Mouse (Mus musculus): Measurements from ENCODE around the gene C77080. TPM values are rescaled to one million over a fixed set of nuclear protein-coding genes. Genes with fewer than 3 reads are reported as not detected.
A peak's percentile ranks its signal among the peaks of the same experiment; 100 is the strongest.

The C77080 gene
- polyA plus RNA-seq, 1 experiment from 2014 or later: 3.7 TPM

DNA sequence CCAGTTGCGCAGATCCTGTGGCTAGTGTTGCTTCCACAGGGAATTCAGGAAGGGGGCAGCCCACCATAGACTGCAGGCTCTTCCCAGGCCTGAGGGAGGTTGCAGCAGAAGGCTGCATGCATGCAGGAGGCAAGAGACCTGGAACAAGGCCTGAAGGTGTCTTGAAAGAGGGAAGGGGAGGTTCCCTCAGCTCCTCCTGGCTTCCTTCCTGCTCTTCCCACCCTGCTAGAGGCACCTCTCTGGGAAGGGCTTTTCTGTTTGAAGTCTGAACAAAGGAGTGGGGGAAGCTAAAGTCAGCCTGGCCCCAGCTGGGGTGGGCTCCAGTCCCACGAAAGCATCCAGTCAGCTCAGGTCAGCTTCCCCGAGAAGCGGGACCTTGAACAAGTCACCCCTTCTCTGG, 18.9 kb downstream of the C77080 start:
- no peak for ATAC-seq (ENCODE audit: insufficient number of reproducible peaks, low FRiP score, low TSS enrichment, low read depth)
- Histone ChIP-seq H3K9me3 (ENCODE audit: control insufficient read depth, low read length) (no peaks in the 10 kb centered on the region), H3K27me3 (ENCODE audit: control insufficient read depth, insufficient read depth, low read length) (peaks cover 16% of the 10 kb centered on the region), H3K4me3 (ENCODE audit: low read depth, low read length) (no peak overlapping the region), H3K4me2 (ENCODE audit: low read depth, severe bottlenecking) (no peak overlapping the region), H3K27ac (replicated peaks; ENCODE audit: low read depth, low read length) (no peak overlapping the region), H3K36me3 (ENCODE audit: control insufficient read depth, insufficient read depth, low read length) (no peaks in the 10 kb centered on the region), H3K4me1 (ENCODE audit: control insufficient read depth, insufficient read depth, low read length) (peaks cover 7% of the 10 kb centered on the region; the same call in 1 of the 2 replicates), H3K9ac (ENCODE audit: low read length) (no peak overlapping the region)
- WGBS: 38% methylated on average over 4 of the region's 4 CpGs
- no peak for DNase-seq (ENCODE audit: low spot score)

DNA sequence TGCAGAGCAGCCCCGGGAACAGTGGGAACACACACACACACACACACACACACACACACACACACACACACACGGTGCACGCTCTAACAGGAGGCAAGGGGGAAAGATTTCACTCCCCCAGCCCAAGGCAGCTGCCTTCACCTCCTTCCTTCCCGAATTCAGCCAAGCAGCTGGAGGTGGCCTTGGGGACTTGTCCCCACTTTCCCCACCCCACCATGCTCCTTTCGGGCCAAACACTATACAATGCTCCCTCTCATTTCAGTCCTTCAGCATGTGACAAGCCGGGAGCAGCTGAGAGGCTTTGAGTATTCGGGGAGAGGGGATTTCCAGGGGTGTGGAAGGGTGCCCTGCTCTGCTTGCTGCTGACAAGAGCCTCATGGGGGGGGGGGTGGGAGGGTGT, 19.3 kb downstream of the C77080 start:
- no peak for DNase-seq (ENCODE audit: low spot score)
- ATAC-seq (ENCODE audit: insufficient number of reproducible peaks, low FRiP score, low TSS enrichment, low read depth): no peak
- H3K9ac ChIP-seq (ENCODE audit: low read length): no peak overlapping the region
- peaks cover 7% of the 10 kb centered on the region; the same call in 1 of the 2 replicates for H3K4me1 ChIP-seq (ENCODE audit: control insufficient read depth, insufficient read depth, low read length)
- no peak overlapping the region for H3K4me2 ChIP-seq (ENCODE audit: low read depth, severe bottlenecking)
- peaks cover 11% of the 10 kb centered on the region for H3K27me3 ChIP-seq (ENCODE audit: control insufficient read depth, insufficient read depth, low read length)
- no peak overlapping the region for H3K4me3 ChIP-seq (ENCODE audit: low read depth, low read length)
- no peak overlapping the region; the same call in 1 of the 2 replicates for H3K27ac ChIP-seq (replicated peaks; ENCODE audit: low read depth, low read length)
- H3K9me3 ChIP-seq (ENCODE audit: control insufficient read depth, low read length): no peaks in the 10 kb centered on the region
- WGBS: 39% methylated on average over 7 of the region's 7 CpGs
- H3K36me3 ChIP-seq (ENCODE audit: control insufficient read depth, insufficient read depth, low read length): no peaks in the 10 kb centered on the region

DNA sequence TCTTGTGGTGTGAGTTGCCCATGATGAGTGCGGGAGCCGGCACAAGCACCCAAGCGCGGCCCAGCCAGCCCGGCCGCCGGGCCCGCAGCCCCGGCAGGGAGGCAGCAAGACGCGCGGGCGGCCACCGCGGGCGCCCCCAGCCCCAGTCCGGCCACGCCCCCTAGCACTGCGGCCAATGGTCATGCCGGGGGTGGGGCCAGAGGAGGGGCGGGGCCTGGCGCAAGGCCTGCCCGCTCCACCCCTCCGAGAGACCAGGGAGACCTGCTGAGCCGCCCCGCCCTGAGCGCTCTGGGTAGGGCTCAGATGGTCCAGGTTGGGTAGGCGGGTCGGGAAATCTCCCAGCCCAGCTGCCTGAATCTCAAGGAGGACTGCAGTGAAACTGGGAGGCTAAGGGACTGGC, 22.1 kb downstream of the C77080 start:
- no peak overlapping the region for H3K27ac ChIP-seq (replicated peaks; ENCODE audit: low read depth, low read length)
- peaks cover 7% of the 10 kb centered on the region; the same call in 1 of the 2 replicates for H3K4me1 ChIP-seq (ENCODE audit: control insufficient read depth, insufficient read depth, low read length)

DNA sequence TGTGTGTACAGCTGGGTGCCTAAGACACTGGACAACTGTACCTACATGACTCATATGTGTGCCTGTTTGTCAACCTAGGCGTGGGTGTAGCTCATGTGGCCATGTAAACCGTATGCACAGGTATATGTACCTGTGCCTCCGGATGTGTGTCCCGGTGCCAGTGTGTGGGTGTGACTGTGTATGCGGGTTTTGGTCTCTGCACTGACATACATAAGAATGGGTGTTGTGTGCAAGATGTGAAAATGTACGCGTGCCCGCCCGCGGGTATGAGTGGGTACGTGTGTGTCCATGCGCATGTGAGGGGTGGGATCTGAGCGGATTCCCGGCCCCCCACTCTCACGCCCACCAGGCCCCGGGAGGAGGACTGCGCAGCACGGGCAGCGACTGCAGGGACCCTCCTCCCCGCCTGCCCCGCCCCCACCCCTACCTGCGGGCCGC, 22.6 kb downstream of the C77080 start:
- no peaks in the 10 kb centered on the region for H3K9me3 ChIP-seq (ENCODE audit: control insufficient read depth, low read length)
- H3K27ac ChIP-seq (replicated peaks; ENCODE audit: low read depth, low read length): no peak overlapping the region
- H3K9ac ChIP-seq (ENCODE audit: low read length): peak overlapping the region; percentile 70
- H3K27me3 ChIP-seq (ENCODE audit: control insufficient read depth, insufficient read depth, low read length): no peaks in the 10 kb centered on the region
- H3K4me3 ChIP-seq (ENCODE audit: low read depth, low read length): peak overlapping the region; percentile 82
- DNase-seq (ENCODE audit: low spot score) (no peak), ATAC-seq (ENCODE audit: insufficient number of reproducible peaks, low FRiP score, low TSS enrichment, low read depth) (peak; percentile 67)
- peaks cover 7% of the 10 kb centered on the region; the same call in 1 of the 2 replicates for H3K4me1 ChIP-seq (ENCODE audit: control insufficient read depth, insufficient read depth, low read length)
- H3K36me3 ChIP-seq (ENCODE audit: control insufficient read depth, insufficient read depth, low read length): no peaks in the 10 kb centered on the region
- WGBS: under 1% methylated on average over 23 of the region's 23 CpGs
- H3K4me2 ChIP-seq (ENCODE audit: low read depth, severe bottlenecking): peak overlapping the region; percentile 97

More for the DNA sequence above, 22.1 kb downstream of the C77080 start:
- WGBS: 0% methylated on average over 12 of the region's 29 CpGs
- Histone ChIP-seq H3K27me3 (ENCODE audit: control insufficient read depth, insufficient read depth, low read length) (no peaks in the 10 kb centered on the region), H3K4me2 (ENCODE audit: low read depth, severe bottlenecking) (peak overlapping the region; percentile 97), H3K9ac (ENCODE audit: low read length) (peak overlapping the region; percentile 70), H3K9me3 (ENCODE audit: control insufficient read depth, low read length) (no peaks in the 10 kb centered on the region), H3K4me3 (ENCODE audit: low read depth, low read length) (peak overlapping the region; percentile 82), H3K36me3 (ENCODE audit: control insufficient read depth, insufficient read depth, low read length) (no peaks in the 10 kb centered on the region)
- DNase-seq (ENCODE audit: low spot score): peak; percentile 91
- peak; percentile 85 for ATAC-seq (ENCODE audit: insufficient number of reproducible peaks, low FRiP score, low TSS enrichment, low read depth)

DNA sequence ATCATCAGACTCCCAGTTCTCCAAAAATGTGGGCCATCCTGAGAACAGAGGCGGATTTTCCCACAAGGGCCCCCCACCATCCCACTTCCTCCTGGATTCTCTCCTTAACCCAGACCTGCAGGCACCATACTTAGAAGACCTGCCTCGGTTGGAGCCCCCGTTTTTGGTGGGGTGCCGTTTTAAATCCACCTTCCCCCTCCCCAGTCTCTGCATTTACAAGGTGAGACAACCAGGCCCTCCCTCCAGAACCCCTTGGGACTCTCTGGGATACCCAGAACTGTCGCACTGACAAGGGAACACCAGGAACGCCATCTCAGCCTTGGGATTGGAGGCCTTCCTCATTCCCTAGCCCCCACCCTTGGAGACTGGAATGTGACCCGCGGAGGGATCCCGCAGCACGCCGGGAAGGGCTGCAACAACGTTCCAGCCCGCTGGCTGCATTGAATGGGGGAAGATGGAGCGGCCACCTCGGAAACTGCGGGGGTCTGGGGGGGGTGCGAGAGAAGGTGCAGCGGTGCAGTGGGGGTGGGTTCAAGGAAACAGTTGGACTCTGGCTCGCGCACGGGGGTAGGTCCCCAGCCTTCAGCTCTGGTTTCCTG, 23.3 kb downstream of the C77080 start:
- 8% methylated on average over 21 of the region's 21 CpGs for WGBS

DNA sequence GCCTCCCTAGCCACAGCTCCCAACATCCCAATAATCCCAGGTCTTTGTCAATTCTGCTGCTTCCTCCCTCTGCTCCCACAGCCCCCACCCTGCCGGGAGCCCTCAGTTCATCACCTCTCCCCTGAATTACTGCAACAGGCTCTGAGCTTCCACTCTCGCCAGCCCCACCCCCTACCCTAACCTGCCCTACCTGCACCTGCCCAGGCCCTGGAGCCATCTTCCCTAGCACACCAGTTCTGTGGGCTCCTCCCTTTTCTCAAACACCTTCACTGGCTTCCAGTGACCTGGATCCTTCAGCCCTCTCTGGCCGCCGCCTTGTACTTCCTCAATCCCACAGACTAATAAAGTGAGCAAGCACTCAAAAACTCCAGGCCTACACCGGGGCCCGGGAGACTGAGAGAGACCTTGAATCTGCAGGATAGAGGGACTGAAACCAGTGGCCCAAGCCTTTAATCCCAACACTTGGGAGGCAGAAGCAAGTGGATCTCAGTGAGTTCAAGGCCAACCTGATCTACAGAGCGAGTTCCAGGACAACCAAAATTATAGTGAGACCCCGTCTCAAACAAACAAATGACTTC, 24.9 kb downstream of the C77080 start:
- Histone ChIP-seq H3K4me1 (ENCODE audit: control insufficient read depth, insufficient read depth, low read length) (0 out of 2 replicates have a peak, but pooled peaks cover 3% of the 10 kb centered on the region), H3K9me3 (ENCODE audit: control insufficient read depth, low read length) (no peaks in the 10 kb centered on the region), H3K4me3 (ENCODE audit: low read depth, low read length) (no peak overlapping the region), H3K4me2 (ENCODE audit: low read depth, severe bottlenecking) (no peak overlapping the region), H3K36me3 (ENCODE audit: control insufficient read depth, insufficient read depth, low read length) (no peaks in the 10 kb centered on the region), H3K9ac (ENCODE audit: low read length) (no peak overlapping the region), H3K27me3 (ENCODE audit: control insufficient read depth, insufficient read depth, low read length) (no peaks in the 10 kb centered on the region), H3K27ac (replicated peaks; ENCODE audit: low read depth, low read length) (no peak overlapping the region)
- 79% methylated on average over 8 of the region's 8 CpGs for WGBS
- DNase-seq (ENCODE audit: low spot score) (no peak), ATAC-seq (ENCODE audit: insufficient number of reproducible peaks, low FRiP score, low TSS enrichment, low read depth) (no peak)

More for the DNA sequence above, 23.3 kb downstream of the C77080 start:
- peak overlapping the region; percentile 82 for H3K4me3 ChIP-seq (ENCODE audit: low read depth, low read length)
- no peaks in the 10 kb centered on the region for H3K27me3 ChIP-seq (ENCODE audit: control insufficient read depth, insufficient read depth, low read length)
- H3K9me3 ChIP-seq (ENCODE audit: control insufficient read depth, low read length): no peaks in the 10 kb centered on the region
- peak overlapping the region; percentile 70; the same call in 1 of the 2 replicates for H3K9ac ChIP-seq (ENCODE audit: low read length)
- H3K27ac ChIP-seq (replicated peaks; ENCODE audit: low read depth, low read length): no peak overlapping the region
- H3K36me3 ChIP-seq (ENCODE audit: control insufficient read depth, insufficient read depth, low read length): no peaks in the 10 kb centered on the region
- no peak for ATAC-seq (ENCODE audit: insufficient number of reproducible peaks, low FRiP score, low TSS enrichment, low read depth)
- H3K4me2 ChIP-seq (ENCODE audit: low read depth, severe bottlenecking): peak overlapping the region; percentile 97
- peaks cover 7% of the 10 kb centered on the region; the same call in 1 of the 2 replicates for H3K4me1 ChIP-seq (ENCODE audit: control insufficient read depth, insufficient read depth, low read length)
- DNase-seq (ENCODE audit: low spot score): peak; percentile 65

DNA sequence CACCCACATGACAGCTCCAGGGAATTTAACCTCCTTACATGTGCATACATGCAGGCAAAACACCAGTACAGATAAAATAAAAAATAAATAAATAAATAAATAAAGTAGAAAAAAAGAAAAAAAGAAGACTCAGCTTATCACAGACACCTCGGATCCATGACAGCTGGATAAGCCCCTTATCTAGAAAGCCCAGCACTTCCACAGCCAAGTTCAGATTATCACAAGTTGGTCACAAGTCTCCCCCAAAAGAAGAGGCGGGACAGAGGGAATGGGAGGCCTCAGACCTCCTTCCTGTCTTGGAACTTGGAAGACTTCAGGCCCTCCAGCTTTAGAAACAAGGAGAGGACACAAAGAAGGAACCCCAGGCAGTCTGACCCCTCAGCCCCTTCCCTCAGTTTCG, 26.1 kb downstream of the C77080 start:
- Histone ChIP-seq H3K36me3 (ENCODE audit: control insufficient read depth, insufficient read depth, low read length) (no peaks in the 10 kb centered on the region), H3K9ac (ENCODE audit: low read length) (no peak overlapping the region), H3K27ac (replicated peaks; ENCODE audit: low read depth, low read length) (no peak overlapping the region), H3K9me3 (ENCODE audit: control insufficient read depth, low read length) (no peaks in the 10 kb centered on the region), H3K4me1 (ENCODE audit: control insufficient read depth, insufficient read depth, low read length) (0 out of 2 replicates have a peak, but pooled peaks cover 3% of the 10 kb centered on the region), H3K4me3 (ENCODE audit: low read depth, low read length) (no peak overlapping the region), H3K4me2 (ENCODE audit: low read depth, severe bottlenecking) (no peak overlapping the region), H3K27me3 (ENCODE audit: control insufficient read depth, insufficient read depth, low read length) (no peaks in the 10 kb centered on the region)
- no peak for ATAC-seq (ENCODE audit: insufficient number of reproducible peaks, low FRiP score, low TSS enrichment, low read depth)
- no peak for DNase-seq (ENCODE audit: low spot score)
- WGBS: 82% methylated on average over 3 of the region's 3 CpGs

DNA sequence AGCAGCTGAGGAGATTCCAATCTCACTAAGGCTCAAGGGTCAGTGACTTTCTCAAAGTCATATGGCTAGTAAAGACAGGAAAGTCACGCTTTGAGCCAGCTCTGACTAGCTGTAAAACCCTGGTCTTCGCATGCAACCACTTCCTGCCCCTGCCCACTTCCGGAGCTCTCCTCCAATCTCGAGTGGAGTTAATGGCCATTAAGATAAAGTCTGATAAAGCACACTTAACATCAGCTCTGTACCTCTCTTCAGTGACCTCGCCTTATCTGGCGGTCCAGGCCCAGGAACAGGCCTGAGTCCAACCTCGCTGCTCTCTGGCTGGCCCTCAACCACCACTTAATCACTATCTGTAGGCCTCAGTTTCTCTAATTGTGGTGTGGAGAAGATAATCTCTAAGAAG, 26.7 kb downstream of the C77080 start:
- H3K4me3 ChIP-seq (ENCODE audit: low read depth, low read length): no peak overlapping the region
- H3K27me3 ChIP-seq (ENCODE audit: control insufficient read depth, insufficient read depth, low read length): no peaks in the 10 kb centered on the region
- WGBS: 47% methylated on average over 7 of the region's 7 CpGs
- H3K36me3 ChIP-seq (ENCODE audit: control insufficient read depth, insufficient read depth, low read length): no peaks in the 10 kb centered on the region
- H3K4me1 ChIP-seq (ENCODE audit: control insufficient read depth, insufficient read depth, low read length): 0 out of 2 replicates have a peak, but pooled peaks cover 3% of the 10 kb centered on the region
- DNase-seq (ENCODE audit: low spot score) (no peak), ATAC-seq (ENCODE audit: insufficient number of reproducible peaks, low FRiP score, low TSS enrichment, low read depth) (no peak)
- H3K4me2 ChIP-seq (ENCODE audit: low read depth, severe bottlenecking): no peak overlapping the region
- H3K27ac ChIP-seq (replicated peaks; ENCODE audit: low read depth, low read length): no peak overlapping the region
- H3K9ac ChIP-seq (ENCODE audit: low read length): no peak overlapping the region
- no peaks in the 10 kb centered on the region for H3K9me3 ChIP-seq (ENCODE audit: control insufficient read depth, low read length)
